Mouse (Mus musculus): ENCODE data around the gene Ap3d1.

Ap3d1 gene

GRCm38 (mm10) chr10:80757717-80758116, 15.7 kb upstream of the Ap3d1 start:
- DNase-seq (ENCODE audit: low spot score): peak; percentile 75

- no peak for DNase-seq (ENCODE audit: low spot score)
These were observed 14.9 kb upstream of the Ap3d1 start for GRCm38 (mm10) chr10:80756967-80757366.

- no peak for DNase-seq (ENCODE audit: low spot score)
These were observed 14.4 kb upstream of the Ap3d1 start for GRCm38 (mm10) chr10:80756509-80756908.

- peak; percentile 17 for DNase-seq (ENCODE audit: low spot score)
These were observed 14.0 kb upstream of the Ap3d1 start for GRCm38 (mm10) chr10:80756099-80756498.

- DNase-seq (ENCODE audit: low spot score): no peak
These were observed 13.4 kb upstream of the Ap3d1 start for GRCm38 (mm10) chr10:80755291-80756015.

GRCm38 (mm10) chr10:80754594-80755290, 12.7 kb upstream of the Ap3d1 start, which contains the start of gene Dot1l:
Dot1l (plus strand) TSS chr10:80755206.
- peak; percentile 99 for DNase-seq (ENCODE audit: low spot score)

- DNase-seq (ENCODE audit: low spot score): peak; percentile 83
These were observed 10.1 kb upstream of the Ap3d1 start for GRCm38 (mm10) chr10:80752079-80752625.

GRCm38 (mm10) chr10:80751188-80751832, 9.2 kb upstream of the Ap3d1 start:
- peak; percentile 24 for DNase-seq (ENCODE audit: low spot score)

- DNase-seq (ENCODE audit: low spot score): peak; percentile 86
These were observed 6.5 kb upstream of the Ap3d1 start for GRCm38 (mm10) chr10:80748609-80749008.

- peak; percentile 83 for DNase-seq (ENCODE audit: low spot score)
These were observed 5.3 kb upstream of the Ap3d1 start for GRCm38 (mm10) chr10:80747410-80747809.

GRCm38 (mm10) chr10:80744262-80744661, 2.2 kb upstream of the Ap3d1 start:
- DNase-seq (ENCODE audit: low spot score): peak; percentile 62

GRCm38 (mm10) chr10:80741634-80742179, 357 bp downstream of the Ap3d1 start:
- no peak for DNase-seq (ENCODE audit: low spot score)

- no peak for DNase-seq (ENCODE audit: low spot score)
These were observed 918 bp downstream of the Ap3d1 start for GRCm38 (mm10) chr10:80741146-80741545.

GRCm38 (mm10) chr10:80738657-80739056, 3.4 kb downstream of the Ap3d1 start:
- no peak for DNase-seq (ENCODE audit: low spot score)

- no peak for DNase-seq (ENCODE audit: low spot score)
These were observed 5.3 kb downstream of the Ap3d1 start for GRCm38 (mm10) chr10:80736731-80737130.

GRCm38 (mm10) chr10:80732611-80733101, 9.4 kb downstream of the Ap3d1 start:
- no peak for DNase-seq (ENCODE audit: low spot score)

- no peak for DNase-seq (ENCODE audit: low spot score)
These were observed 14.5 kb downstream of the Ap3d1 start for GRCm38 (mm10) chr10:80727369-80728127.

GRCm38 (mm10) chr10:80717281-80717680, 24.8 kb downstream of the Ap3d1 start:
- DNase-seq (ENCODE audit: low spot score): no peak

- no peak for DNase-seq (ENCODE audit: low spot score)
These were observed 31.2 kb downstream of the Ap3d1 start for GRCm38 (mm10) chr10:80710834-80711233.

- no peak for DNase-seq (ENCODE audit: low spot score)
These were observed 36.6 kb downstream of the Ap3d1 start for GRCm38 (mm10) chr10:80705479-80705878.

- DNase-seq (ENCODE audit: low spot score): no peak
These were observed 37.0 kb downstream of the Ap3d1 start for GRCm38 (mm10) chr10:80705033-80705432.

All from embryo, embryonic 10 days (tissue).